22 mouse cellular contexts compared by ENCODE assay signal in genomic region chr14:48196804-48197203, GRCm38 (mm10).
DNase-seq lines count a peak whose midpoint lies in the region; ATAC-seq and TF ChIP-seq lines count a peak whose summit lies in the region.
"Had no signal": no experiment of that assay in that cellular context is flagged by ENCODE, and none has a peak within 500 bp of the region (broad histone marks: within the 10 kb centered on the region; RNA-seq: fewer than 3 reads in every experiment).

No protein-coding gene starts in this region.

- no peak for TF ChIP-seq EP300 in liver, postnatal 0 days (IDR thresholded peaks at IDR 0.05; ENCODE audit: low read depth)

- no peak for TF ChIP-seq CTCF in liver, postnatal 0 days (IDR thresholded peaks at IDR 0.05; ENCODE audit: low read depth)

- H3K9me3 ChIP-seq in forebrain, embryonic 14.5 days (replicated peaks; ENCODE audit: control insufficient read depth, low read length), result no peaks in the 10 kb centered on the region
- H3K9me3 ChIP-seq in forebrain, embryonic 10.5 days, result no peaks in the 10 kb centered on the region
- no peaks in the 10 kb centered on the region for H3K9me3 ChIP-seq in kidney, embryonic 16.5 days (ENCODE audit: low read length)
- no peaks in the 10 kb centered on the region for H3K9me3 ChIP-seq in neural tube, embryonic 15.5 days (replicated peaks)
- H3K9me3 ChIP-seq in liver, postnatal 0 days (ENCODE audit: low read length), result no peaks in the 10 kb centered on the region
- H3K9me3 ChIP-seq: heart, embryonic 10.5 days; intestine, embryonic 15.5 days; kidney, embryonic 15.5 days had no signal

- WGBS in forebrain, embryonic 14.5 days, result 12% methylated on average over 5 of the region's 5 CpGs
- 81% methylated on average over 5 of the region's 5 CpGs for WGBS in forebrain, embryonic 10.5 days
- 29% methylated on average over 5 of the region's 5 CpGs for WGBS in kidney, embryonic 16.5 days
- 41% methylated on average over 5 of the region's 5 CpGs for WGBS in neural tube, embryonic 15.5 days
- WGBS in liver, postnatal 0 days (ENCODE audit: insufficient replicate concordance), result 68% methylated on average over 5 of the region's 5 CpGs

- H3K36me3 ChIP-seq in forebrain, embryonic 14.5 days (ENCODE audit: control insufficient read depth, insufficient read depth, low read length), result no peaks in the 10 kb centered on the region
- no peaks in the 10 kb centered on the region for H3K36me3 ChIP-seq in forebrain, embryonic 10.5 days (replicated peaks)
- no peaks in the 10 kb centered on the region for H3K36me3 ChIP-seq in kidney, embryonic 16.5 days (ENCODE audit: insufficient read depth, low read length)
- no peaks in the 10 kb centered on the region for H3K36me3 ChIP-seq in neural tube, embryonic 15.5 days
- no peaks in the 10 kb centered on the region for H3K36me3 ChIP-seq in liver, postnatal 0 days (replicated peaks; ENCODE audit: insufficient read depth, low read length)
- H3K36me3 ChIP-seq: intestine, embryonic 15.5 days; kidney, embryonic 15.5 days had no signal

- H3K27ac ChIP-seq in forebrain, embryonic 14.5 days (ENCODE audit: low read depth, low read length), result no peak overlapping the region
- no peak overlapping the region for H3K27ac ChIP-seq in forebrain, embryonic 10.5 days
- peak overlapping the region; percentile 0; the same call in 1 of the 2 replicates for H3K27ac ChIP-seq in kidney, embryonic 16.5 days (ENCODE audit: low read length)
- H3K27ac ChIP-seq in neural tube, embryonic 15.5 days (replicated peaks), result no peak overlapping the region
- H3K27ac ChIP-seq in liver, postnatal 0 days (ENCODE audit: low read depth), result no peak overlapping the region
- H3K27ac ChIP-seq: heart, embryonic 10.5 days; intestine, embryonic 15.5 days; kidney, embryonic 15.5 days; layer of hippocampus, adult 2 months; liver, embryonic 14.5 days; stomach, postnatal 0 days had no signal

- peak; percentile 77 for DNase-seq in forebrain, embryonic 14.5 days (ENCODE audit: low spot score)
- no peak for DNase-seq in forebrain, embryonic 10.5 days (ENCODE audit: extremely low spot score, low spot score)
- no peak for DNase-seq in kidney, postnatal 36 days
- DNase-seq in retina, postnatal 1 day, result peak; percentile 45
- no peak for DNase-seq in retina, embryonic 14.5 days (ENCODE audit: low spot score)
- no peak for DNase-seq in liver, postnatal 0 days
- DNase-seq: cerebellum, adult 9-10 months; gastrocnemius, postnatal 25 days; heart, postnatal 4 days; left cerebral cortex, postnatal 4 days; lung, postnatal 36 days; thymus, postnatal 14 days had no signal

- H3K9ac ChIP-seq in forebrain, embryonic 14.5 days (ENCODE audit: low read length), result no peak overlapping the region
- no peak overlapping the region for H3K9ac ChIP-seq in kidney, embryonic 16.5 days (replicated peaks; ENCODE audit: low read length)
- H3K9ac ChIP-seq in neural tube, embryonic 15.5 days (replicated peaks), result no peak overlapping the region
- no peak overlapping the region for H3K9ac ChIP-seq in liver, postnatal 0 days (replicated peaks)
- H3K9ac ChIP-seq: intestine, embryonic 15.5 days; kidney, embryonic 15.5 days; liver, embryonic 14.5 days had no signal

- no peak overlapping the region for H3K4me2 ChIP-seq in forebrain, embryonic 14.5 days (ENCODE audit: low read length)
- no peak overlapping the region for H3K4me2 ChIP-seq in kidney, embryonic 16.5 days (replicated peaks; ENCODE audit: low read depth, low read length)
- no peak overlapping the region for H3K4me2 ChIP-seq in neural tube, embryonic 15.5 days
- H3K4me2 ChIP-seq in liver, postnatal 0 days (ENCODE audit: low read depth, low read length), result no peak overlapping the region
- H3K4me2 ChIP-seq: intestine, embryonic 15.5 days; kidney, embryonic 15.5 days had no signal

- no peak overlapping the region for H3K4me3 ChIP-seq in forebrain, embryonic 14.5 days (ENCODE audit: low read depth, low read length)
- no peak overlapping the region for H3K4me3 ChIP-seq in forebrain, embryonic 10.5 days
- no peak overlapping the region for H3K4me3 ChIP-seq in kidney, embryonic 16.5 days (ENCODE audit: low read length)
- no peak overlapping the region for H3K4me3 ChIP-seq in neural tube, embryonic 15.5 days (replicated peaks)
- H3K4me3 ChIP-seq in liver, postnatal 0 days (ENCODE audit: low read depth, low read length), result no peak overlapping the region
- H3K4me3 ChIP-seq: heart, embryonic 10.5 days; intestine, embryonic 15.5 days; kidney, embryonic 15.5 days; layer of hippocampus, adult 2 months had no signal

- no peaks in the 10 kb centered on the region for H3K27me3 ChIP-seq in forebrain, embryonic 14.5 days (replicated peaks; ENCODE audit: control insufficient read depth, insufficient read depth, low read length)
- no peaks in the 10 kb centered on the region for H3K27me3 ChIP-seq in forebrain, embryonic 10.5 days (ENCODE audit: poor library complexity, severe bottlenecking)
- H3K27me3 ChIP-seq in kidney, embryonic 16.5 days (ENCODE audit: insufficient read depth, low read length), result no peaks in the 10 kb centered on the region
- H3K27me3 ChIP-seq in neural tube, embryonic 15.5 days (replicated peaks), result no peaks in the 10 kb centered on the region
- no peaks in the 10 kb centered on the region for H3K27me3 ChIP-seq in liver, postnatal 0 days (ENCODE audit: insufficient read depth, low read length)
- H3K27me3 ChIP-seq: intestine, embryonic 15.5 days; kidney, embryonic 15.5 days; Patski had no signal

- peak; percentile 63 for ATAC-seq in forebrain, embryonic 14.5 days
- ATAC-seq in kidney, embryonic 16.5 days (ENCODE audit: low FRiP score, low TSS enrichment), result no peak
- ATAC-seq in neural tube, embryonic 15.5 days (ENCODE audit: low FRiP score), result peak; percentile 19; the same call in 1 of the 2 replicates
- ATAC-seq in liver, postnatal 0 days, result no peak
- ATAC-seq: activated CD4-positive, CD25-positive, alpha-beta regulatory T cell, adult 4 months had no signal

- peaks cover 21% of the 10 kb centered on the region for H3K4me1 ChIP-seq in forebrain, embryonic 14.5 days (ENCODE audit: control insufficient read depth, insufficient read depth, low read length)
- H3K4me1 ChIP-seq in forebrain, embryonic 10.5 days, result peaks cover 35% of the 10 kb centered on the region
- H3K4me1 ChIP-seq in kidney, embryonic 16.5 days (ENCODE audit: insufficient read depth, low read length), result peaks cover 43% of the 10 kb centered on the region
- peaks cover 23% of the 10 kb centered on the region for H3K4me1 ChIP-seq in neural tube, embryonic 15.5 days
- peaks cover 4% of the 10 kb centered on the region for H3K4me1 ChIP-seq in liver, postnatal 0 days (ENCODE audit: insufficient read depth)

Comparison
In these comparisons a context has a peak if more than half of its experiments do, and no peak if none do; other contexts are left out.
1. DNase-seq: peak in forebrain, embryonic 14.5 days (single experiment) and retina, postnatal 1 day (single experiment); none in forebrain, embryonic 10.5 days (single experiment), kidney, postnatal 36 days (0 of 2), retina, embryonic 14.5 days (single experiment) and liver, postnatal 0 days (single experiment).
2. ATAC-seq: peak in forebrain, embryonic 14.5 days (single experiment) and neural tube, embryonic 15.5 days (single experiment); none in kidney, embryonic 16.5 days (single experiment) and liver, postnatal 0 days (single experiment).